Mouse (Mus musculus) regulatory T cell (primary cell): Measurements from ENCODE around the gene Mbd4.
"Not testable (repeated sequence)": the region's sequence is repeated elsewhere in the genome, so short reads cannot be mapped to it uniquely, and the experiment has no call there.

ENCODE experiments used
- in situ Hi-C: fragments of 300-600 bp; cut with MboI, MseI; formaldehyde crosslinking; loops from one replicate; pipeline ENCODE4 v1.15.1; 2025; ENCODE audit warnings: high pct_unique_total_duplicates

The Mbd4 gene

GRCm38 (mm10) chr6:115853091-115853813 is at the start of gene Mbd4, which contains the start of gene Ift122:
Gene Mbd4 (minus strand): TSS chr6:115853371.
Gene Ift122 (plus strand): TSS chr6:115853470.
- in situ Hi-C loops = no loop called here

- in situ Hi-C loops = loop anchor here (5.0 kb wide), 1 partner anchor 230 kb away; no protein-coding TSS in a partner anchor
Observed at GRCm38 (mm10) chr6:115902545-115902944, 49.4 kb upstream of the Mbd4 start.

- in situ Hi-C loops = loop anchor here (5.0 kb wide), 1 partner anchor 231 kb away; no protein-coding TSS in a partner anchor
Observed at GRCm38 (mm10) chr6:115901489-115901931, 48.3 kb upstream of the Mbd4 start.

GRCm38 (mm10) chr6:115901062-115901461 is 47.9 kb upstream of the Mbd4 start:
- in situ Hi-C loops = loop anchor here (5.0 kb wide), 1 partner anchor 231 kb away; no protein-coding TSS in a partner anchor

GRCm38 (mm10) chr6:115897926-115898520 is 44.9 kb upstream of the Mbd4 start:
- in situ Hi-C loops = loop anchor here (25.0 kb wide), 1 partner anchor 714 kb away; no protein-coding TSS in a partner anchor

- in situ Hi-C loops = loop anchor here (25.0 kb wide), 1 partner anchor 715 kb away; no protein-coding TSS in a partner anchor
Observed at GRCm38 (mm10) chr6:115897117-115897516, 43.9 kb upstream of the Mbd4 start.

- in situ Hi-C loops = loop anchor here (25.0 kb wide), 1 partner anchor 716 kb away; no protein-coding TSS in a partner anchor
Observed at GRCm38 (mm10) chr6:115896346-115896745, 43.2 kb upstream of the Mbd4 start.

- in situ Hi-C loops = loop anchor here (5.0 to 25.0 kb wide), 2 partner anchors 115 to 720 kb away; no protein-coding TSS in a partner anchor
Observed at GRCm38 (mm10) chr6:115892363-115892762, 39.2 kb upstream of the Mbd4 start.

- in situ Hi-C loops = loop anchor here (5.0 to 25.0 kb wide), 2 partner anchors 116 to 721 kb away; no protein-coding TSS in a partner anchor
Observed at GRCm38 (mm10) chr6:115891497-115892061, 38.4 kb upstream of the Mbd4 start.

- in situ Hi-C loops = loop anchor here (5.0 to 25.0 kb wide), 2 partner anchors 116 to 721 kb away; no protein-coding TSS in a partner anchor
Observed at GRCm38 (mm10) chr6:115891061-115891460, 37.9 kb upstream of the Mbd4 start.

GRCm38 (mm10) chr6:115890601-115891000 is 37.4 kb upstream of the Mbd4 start:
- in situ Hi-C loops = loop anchor here (5.0 to 25.0 kb wide), 2 partner anchors 117 to 722 kb away; no protein-coding TSS in a partner anchor

- in situ Hi-C loops = loop anchor here (25.0 kb wide), 1 partner anchor 724 kb away; no protein-coding TSS in a partner anchor
Observed at GRCm38 (mm10) chr6:115888296-115888695, 35.1 kb upstream of the Mbd4 start.

GRCm38 (mm10) chr6:115886894-115887293 is 33.7 kb upstream of the Mbd4 start:
- in situ Hi-C loops = loop anchor here (25.0 kb wide), 1 partner anchor 725 kb away; no protein-coding TSS in a partner anchor

GRCm38 (mm10) chr6:115884018-115884417 is 30.8 kb upstream of the Mbd4 start:
- in situ Hi-C loops = loop anchor here (25.0 kb wide), 1 partner anchor 728 kb away; no protein-coding TSS in a partner anchor

GRCm38 (mm10) chr6:115880751-115881150 is 27.6 kb upstream of the Mbd4 start:
- in situ Hi-C loops = loop anchor here (25.0 kb wide), 1 partner anchor 732 kb away; no protein-coding TSS in a partner anchor

- in situ Hi-C loops = loop anchor here (25.0 kb wide), 1 partner anchor 733 kb away; no protein-coding TSS in a partner anchor
Observed at GRCm38 (mm10) chr6:115879736-115880135, 26.6 kb upstream of the Mbd4 start.

- in situ Hi-C loops = loop anchor here (25.0 kb wide), 1 partner anchor 734 kb away; no protein-coding TSS in a partner anchor
Observed at GRCm38 (mm10) chr6:115878694-115879093, 25.5 kb upstream of the Mbd4 start.

GRCm38 (mm10) chr6:115877239-115877638 is 24.1 kb upstream of the Mbd4 start:
- in situ Hi-C loops = loop anchor here (25.0 kb wide), 1 partner anchor 735 kb away; no protein-coding TSS in a partner anchor

GRCm38 (mm10) chr6:115871318-115871717 is 18.1 kb upstream of the Mbd4 start:
- in situ Hi-C loops = not testable (repeated sequence)

GRCm38 (mm10) chr6:115867157-115867556 is 14.0 kb upstream of the Mbd4 start:
- in situ Hi-C loops = not testable (repeated sequence)

- in situ Hi-C loops = no loop called here
Observed at GRCm38 (mm10) chr6:115865246-115865645, 12.1 kb upstream of the Mbd4 start.
